Mouse (Mus musculus) heart, embryonic 11.5 days (tissue): ENCODE measurements around the gene Olfr12. TPM values are rescaled to one million over a fixed set of nuclear protein-coding genes. Genes with fewer than 3 reads are reported as not detected.

Experiments used
- ATAC-seq: fragments of 200-750 bp; cut with Nextera tagmentation; replicated peaks from 2 replicates; pipeline ENCODE4 v1.8.0; 2017; ENCODE audit warnings: moderate library complexity; ENCODE audit not compliant: insufficient number of reproducible peaks, low FRiP score, low TSS enrichment
- H3K27ac ChIP-seq: fragments of 300-500 bp; sonication (generic); 2 replicates; pipeline ENCODE4 v1.5.1; 2014; ENCODE audit warnings: mild to moderate bottlenecking, low read depth, low read length
- H3K27me3 ChIP-seq: fragments of 300-500 bp; sonication (generic); 2 replicates; pipeline ENCODE4 v1.6.1; 2014; ENCODE audit warnings: mild to moderate bottlenecking, low read length, mixed read lengths; ENCODE audit not compliant: control insufficient read depth, insufficient read depth
- H3K36me3 ChIP-seq: fragments of 300-500 bp; sonication (generic); 2 replicates; pipeline ENCODE4 v1.6.1; 2014; ENCODE audit warnings: mild to moderate bottlenecking, low read length, moderate library complexity, mixed read lengths; ENCODE audit not compliant: control insufficient read depth, insufficient read depth
- H3K4me1 ChIP-seq: fragments of 300-500 bp; sonication (generic); 2 replicates; pipeline ENCODE4 v1.6.1; 2014; ENCODE audit warnings: low read length; ENCODE audit not compliant: control insufficient read depth, insufficient read depth
- H3K4me2 ChIP-seq: fragments of 300-500 bp; sonication (generic); 2 replicates; pipeline ENCODE4 v1.6.1; 2014; ENCODE audit warnings: mild to moderate bottlenecking, moderate library complexity
- H3K4me3 ChIP-seq: fragments of 300-500 bp; sonication (generic); 2 replicates; pipeline ENCODE4 v1.5.1; 2014; ENCODE audit warnings: low read depth, low read length
- H3K9ac ChIP-seq: fragments of 300-500 bp; sonication (generic); 2 replicates; pipeline ENCODE4 v1.6.1; 2014; ENCODE audit warnings: mild to moderate bottlenecking, low read depth, low read length, moderate library complexity
- H3K9me3 ChIP-seq: fragments of 300-500 bp; sonication (generic); replicated peaks from 2 replicates; pipeline ENCODE4 v1.6.1; 2016; ENCODE audit warnings: low read length; ENCODE audit not compliant: control insufficient read depth
- WGBS: fragments of 180-500 bp; shearing (Covaris S2); extraction: QIAGEN DNeasy Blood & Tissue Kit; methylation state at CpG from one replicate; pipeline ENCODE4 v1.1.7; 2014; ENCODE audit not compliant: insufficient replicate concordance; 5-methylcytosine and 5-hydroxymethylcytosine counted together
- polyA plus RNA-seq: library from polyadenylated mRNA; unstranded; fragments of >200 nt; fragmentation: Nextera tagmentation; extraction: Ambion mirVana; gene quantifications from 2 replicates; pipeline ENCODE4 v1.2.1, GENCODE M21; 2014

The Olfr12 gene
- polyA plus RNA-seq = not detected in 2 replicates

GRCm38 (mm10) chr1:92617488-92617887 lies at the start of gene Olfr12:
TSS of gene Olfr12 (plus strand) at chr1:92617788.
- ATAC-seq = no peak
- Histone ChIP-seq H3K36me3 (no peaks in the 10 kb centered on the region), H3K4me2 (no peak within 1 kb of the TSS), H3K4me1 (no peaks in the 10 kb centered on the region), H3K9me3 (no peaks in the 10 kb centered on the region), H3K9ac (no peak within 1 kb of the TSS), H3K4me3 (no peak within 1 kb of the TSS), H3K27me3 (no peaks in the 10 kb centered on the region), H3K27ac (no peak within 1 kb of the TSS)
- WGBS = 63% methylated on average over 2 of the region's 2 CpGs

GRCm38 (mm10) chr1:92571022-92571421 lies 46.6 kb upstream of the Olfr12 start, which contains the start of gene Olfr1413:
TSS of gene Olfr1413 (plus strand) at chr1:92571322.
- Histone ChIP-seq H3K4me1 (no peaks in the 10 kb centered on the region), H3K36me3 (no peaks in the 10 kb centered on the region), H3K27me3 (no peaks in the 10 kb centered on the region), H3K9me3 (no peaks in the 10 kb centered on the region), H3K4me3 (no peak within 1 kb of the TSS), H3K27ac (no peak within 1 kb of the TSS), H3K9ac (no peak within 1 kb of the TSS), H3K4me2 (no peak within 1 kb of the TSS)
- WGBS = 66% methylated on average over 3 of the region's 3 CpGs
- no peak for ATAC-seq

GRCm38 (mm10) chr1:92585479-92585878 lies 32.1 kb upstream of the Olfr12 start, which contains the start of gene Olfr1412:
TSS of gene Olfr1412 (plus strand) at chr1:92585779.
- H3K4me3 ChIP-seq = no peak within 1 kb of the TSS
- no peaks in the 10 kb centered on the region for H3K9me3 ChIP-seq
- no peak within 1 kb of the TSS for H3K27ac ChIP-seq
- H3K4me2 ChIP-seq = no peak within 1 kb of the TSS
- whole genome bisulfite sequencing = 72% methylated on average over 2 of the region's 2 CpGs
- no peak for ATAC-seq
- H3K27me3 ChIP-seq = no peaks in the 10 kb centered on the region
- H3K4me1 ChIP-seq = no peaks in the 10 kb centered on the region
- no peak within 1 kb of the TSS for H3K9ac ChIP-seq
- H3K36me3 ChIP-seq = no peaks in the 10 kb centered on the region

- Histone ChIP-seq H3K9me3 (no peaks in the 10 kb centered on the region), H3K27me3 (no peaks in the 10 kb centered on the region), H3K9ac (no peak within 1 kb of the TSS), H3K4me2 (no peak within 1 kb of the TSS), H3K36me3 (no peaks in the 10 kb centered on the region), H3K27ac (no peak within 1 kb of the TSS), H3K4me3 (no peak within 1 kb of the TSS), H3K4me1 (no peaks in the 10 kb centered on the region)
- ATAC-seq = no peak
Measured at GRCm38 (mm10) chr1:92594111-92594510, 23.5 kb upstream of the Olfr12 start, which contains the start of gene Olfr1411. TSS of gene Olfr1411 (plus strand) at chr1:92594411.

GRCm38 (mm10) chr1:92596019-92596418 lies 21.6 kb upstream of the Olfr12 start:
- H3K9me3 ChIP-seq = no peaks in the 10 kb centered on the region
- WGBS = 67% methylated on average over 3 of the region's 3 CpGs
- no peaks in the 10 kb centered on the region for H3K27me3 ChIP-seq
- H3K27ac ChIP-seq = no peak overlapping the region
- H3K9ac ChIP-seq = no peak overlapping the region
- H3K4me2 ChIP-seq = no peak overlapping the region
- no peak for ATAC-seq
- no peak overlapping the region for H3K4me3 ChIP-seq
- no peaks in the 10 kb centered on the region for H3K36me3 ChIP-seq
- no peaks in the 10 kb centered on the region for H3K4me1 ChIP-seq

GRCm38 (mm10) chr1:92605482-92605881 lies 12.1 kb upstream of the Olfr12 start, which contains the start of gene Olfr1410:
TSS of gene Olfr1410 (plus strand) at chr1:92605782.
- no peaks in the 10 kb centered on the region for H3K36me3 ChIP-seq
- peaks cover 2% of the 10 kb centered on the region; the same call in 1 of the 2 replicates for H3K27me3 ChIP-seq
- H3K4me3 ChIP-seq = no peak within 1 kb of the TSS
- H3K9ac ChIP-seq = no peak within 1 kb of the TSS
- no peaks in the 10 kb centered on the region for H3K4me1 ChIP-seq
- 79% methylated on average over 1 of the region's 1 CpGs for WGBS
- H3K4me2 ChIP-seq = no peak within 1 kb of the TSS
- no peaks in the 10 kb centered on the region for H3K9me3 ChIP-seq
- ATAC-seq = no peak
- H3K27ac ChIP-seq = no peak within 1 kb of the TSS

GRCm38 (mm10) chr1:92607711-92608110 lies 9.9 kb upstream of the Olfr12 start:
- H3K9me3 ChIP-seq = no peaks in the 10 kb centered on the region
- H3K4me1 ChIP-seq = no peaks in the 10 kb centered on the region
- no peaks in the 10 kb centered on the region for H3K36me3 ChIP-seq
- no peak overlapping the region for H3K4me3 ChIP-seq
- no peak overlapping the region for H3K4me2 ChIP-seq
- 78% methylated on average over 4 of the region's 4 CpGs for WGBS
- peaks cover 5% of the 10 kb centered on the region for H3K27me3 ChIP-seq
- H3K9ac ChIP-seq = no peak overlapping the region
- H3K27ac ChIP-seq = no peak overlapping the region
- no peak for ATAC-seq

GRCm38 (mm10) chr1:92611008-92611407 lies 6.6 kb upstream of the Olfr12 start:
- 4% methylated on average over 5 of the region's 5 CpGs for WGBS
- Histone ChIP-seq H3K4me3 (no peak overlapping the region), H3K4me2 (no peak overlapping the region), H3K4me1 (no peaks in the 10 kb centered on the region), H3K36me3 (no peaks in the 10 kb centered on the region), H3K9me3 (no peaks in the 10 kb centered on the region), H3K27me3 (peaks cover 5% of the 10 kb centered on the region), H3K27ac (no peak overlapping the region), H3K9ac (no peak overlapping the region)
- no peak for ATAC-seq

- Histone ChIP-seq H3K27ac (no peak overlapping the region), H3K4me1 (no peaks in the 10 kb centered on the region), H3K9ac (no peak overlapping the region), H3K4me3 (no peak overlapping the region), H3K4me2 (no peak overlapping the region), H3K9me3 (no peaks in the 10 kb centered on the region), H3K36me3 (no peaks in the 10 kb centered on the region), H3K27me3 (peaks cover 5% of the 10 kb centered on the region)
- ATAC-seq = no peak
- 45% methylated on average over 4 of the region's 4 CpGs for WGBS
Measured at GRCm38 (mm10) chr1:92613175-92613574, 4.4 kb upstream of the Olfr12 start.
